Mouse (Mus musculus) liver, embryonic 14.5 days (tissue): ENCODE results near the gene Lrrc4b.

ENCODE experiments used
- CTCF ChIP-seq: IDR thresholded peaks from 2 replicates; pipeline ENCODE4 v1.5.1; 2016; ENCODE audit warnings: antibody characterized with exemption, low read depth, control low read depth
- EP300 ChIP-seq: IDR thresholded peaks from 2 replicates; pipeline ENCODE4 v1.6.1; 2016; ENCODE audit warnings: antibody characterized with exemption, low read depth

DNA sequence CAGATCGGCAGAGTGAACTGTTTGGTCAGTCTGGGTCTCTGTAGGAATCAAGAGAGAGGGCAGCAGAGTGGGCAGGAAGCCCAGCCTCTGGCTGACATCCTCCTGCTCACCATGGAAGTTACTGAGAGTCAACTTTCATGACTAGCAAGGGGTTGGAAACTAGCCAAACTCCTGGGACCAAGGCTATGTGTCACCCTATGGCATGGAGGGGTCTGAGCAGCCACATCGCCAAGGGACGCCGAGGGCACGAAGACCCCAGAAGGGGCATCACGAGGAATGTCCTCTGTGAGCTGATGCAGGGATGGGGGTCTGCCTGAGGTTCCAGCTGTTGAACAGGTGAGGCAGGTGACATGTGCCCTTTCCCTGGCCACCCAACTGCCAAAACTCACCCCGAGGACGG, 59.7 kb downstream of the Lrrc4b start:
- TF ChIP-seq CTCF = no peak
- TF ChIP-seq EP300 = no peak
